Mouse (Mus musculus): Measurements from ENCODE around the gene Hsf2bp. TPM values are rescaled to one million over a fixed set of nuclear protein-coding genes. Genes with fewer than 3 reads are reported as not detected.
A peak's percentile ranks its signal among the peaks of the same experiment; 100 is the strongest.

The Hsf2bp gene
- 0.76 and 1.2 TPM in 2 replicates for total RNA-seq (2021)
- long read RNA-seq, result 0 reads

DNA sequence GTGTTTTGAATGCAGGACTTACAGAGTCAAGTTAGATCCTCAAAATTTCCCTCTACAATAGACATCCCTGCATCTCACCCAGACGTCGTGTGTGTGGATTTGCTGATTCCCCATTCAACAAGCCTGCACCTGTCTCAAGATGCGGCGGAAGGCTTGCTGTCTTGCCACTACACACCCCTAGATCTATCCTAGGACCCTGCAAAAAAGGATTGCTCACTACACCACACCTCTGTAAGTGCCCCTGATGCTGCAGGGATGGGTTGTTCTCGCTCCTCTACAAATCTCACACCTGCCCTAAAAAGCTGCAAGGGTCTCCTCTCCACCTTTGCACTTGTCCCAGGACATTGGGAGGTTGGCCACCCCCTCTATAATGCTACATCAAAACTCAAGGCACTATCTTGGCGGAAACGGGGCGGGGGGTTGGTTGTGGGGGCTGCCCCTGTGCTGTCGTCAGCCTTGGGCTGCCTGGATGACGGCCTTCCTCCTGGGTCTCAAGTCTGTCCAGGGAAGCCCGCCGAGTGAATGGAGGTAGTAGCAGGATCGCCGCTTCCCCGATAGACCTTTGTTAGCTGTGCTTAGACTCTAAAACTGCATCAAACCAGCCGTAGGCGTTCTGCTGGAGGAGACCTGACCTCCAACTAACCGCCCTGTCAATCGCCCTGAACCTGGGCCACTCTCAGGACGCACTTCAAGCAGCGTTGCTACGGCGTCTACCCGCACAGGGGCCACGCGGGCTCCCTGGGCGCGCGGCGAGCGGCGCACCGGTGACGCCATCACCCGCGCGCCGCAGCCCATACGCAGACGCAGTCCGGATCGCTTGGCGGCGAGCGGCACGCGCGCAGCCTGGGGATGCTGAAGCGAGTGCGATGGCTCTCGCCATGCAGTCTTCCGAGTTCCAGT, at the start of gene Hsf2bp, which contains the start of gene Rrp1b:
TSS of gene Hsf2bp (minus strand) at position 741 of the 900 bp plus-strand sequence.
TSS of gene Rrp1b (plus strand) at position 492 of the 900 bp plus-strand sequence.
- DNase-seq, result peak; percentile 82

DNA sequence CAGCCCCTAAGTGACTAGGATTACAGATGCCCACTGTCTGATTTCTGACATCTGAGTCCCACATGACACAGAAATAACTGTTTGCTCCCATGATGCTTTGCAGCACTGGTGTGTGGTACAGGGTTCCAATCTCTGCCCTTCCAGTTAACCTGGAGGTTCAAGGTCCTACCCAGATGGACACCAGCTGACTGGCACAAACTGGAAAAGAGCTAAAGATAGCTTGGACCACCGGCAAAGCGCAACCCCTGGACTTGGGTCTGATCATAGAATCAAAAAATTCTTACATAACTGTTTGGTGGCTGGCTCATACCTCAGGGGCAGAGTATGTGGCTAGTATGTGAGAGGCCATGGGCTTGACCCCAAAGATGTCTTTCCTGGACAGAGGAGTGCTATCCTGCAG, 47.2 kb upstream of the Hsf2bp start:
- no peak for DNase-seq

DNA sequence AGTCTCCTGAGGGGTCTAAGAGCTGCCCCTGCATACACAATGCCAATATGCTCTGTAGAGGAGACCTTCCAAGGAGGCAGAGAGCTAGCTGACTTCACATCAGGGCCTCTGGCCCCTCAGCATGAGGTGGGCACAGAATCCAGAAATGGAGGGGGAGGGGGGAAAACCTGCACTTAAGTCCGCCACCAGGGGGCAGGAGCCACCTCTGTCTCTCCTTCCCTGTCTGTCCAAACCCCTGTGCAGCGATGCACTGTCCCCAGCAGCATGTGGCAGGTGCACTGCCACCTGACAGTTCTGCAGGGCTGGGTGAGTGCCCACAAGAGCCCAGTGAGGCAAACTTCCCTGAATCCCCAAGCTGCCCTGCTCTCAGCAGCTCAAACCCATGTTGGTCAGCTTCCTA, 39.0 kb upstream of the Hsf2bp start:
- peak; percentile 62 for DNase-seq

GRCm38 (mm10) chr17:32074658-32075057, 38.5 kb upstream of the Hsf2bp start:
- no peak for DNase-seq

DNA sequence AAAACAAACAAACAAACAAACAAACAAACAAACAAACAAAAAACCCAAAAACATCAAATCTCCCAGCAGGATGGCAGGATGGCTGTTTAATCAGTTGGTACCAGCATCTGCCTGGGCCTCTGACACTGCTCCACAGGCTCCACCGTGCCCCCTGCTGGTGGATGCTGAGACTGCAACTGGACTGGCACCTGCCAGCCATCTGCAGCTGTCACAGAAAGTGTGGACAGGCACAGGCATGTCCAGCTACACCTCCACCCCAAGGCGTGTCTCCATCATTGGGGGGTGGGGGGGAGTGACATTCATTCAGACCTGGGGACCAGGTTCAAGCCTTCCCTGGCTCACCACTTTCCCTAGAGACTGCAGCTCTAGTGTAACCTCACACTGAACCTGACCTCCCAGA, 37.2 kb upstream of the Hsf2bp start:
- DNase-seq, result peak; percentile 92

- DNase-seq, result no peak
These were observed 32.7 kb upstream of the Hsf2bp start for GRCm38 (mm10) chr17:32068810-32069209.

- peak; percentile 42 for DNase-seq
These were observed 32.2 kb upstream of the Hsf2bp start for GRCm38 (mm10) chr17:32068381-32068780.

DNA sequence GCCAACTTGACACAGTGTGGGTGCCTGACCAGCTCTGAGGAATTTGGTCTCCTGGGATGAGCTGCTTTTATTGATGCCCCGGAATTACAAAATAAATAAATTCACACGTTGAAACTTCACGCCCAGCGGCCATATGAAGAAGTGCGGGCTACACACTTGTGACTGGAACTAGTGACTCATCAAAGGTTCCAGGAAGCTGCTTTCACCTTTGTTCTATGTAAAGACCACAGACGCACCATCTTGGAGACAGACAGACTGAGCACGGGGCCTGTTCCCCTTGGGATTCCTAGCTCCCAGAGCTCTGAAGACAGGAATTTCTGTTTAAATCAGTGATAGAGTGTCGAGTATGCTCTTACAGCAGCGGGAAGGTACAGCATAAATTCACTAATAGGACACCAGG, 31.4 kb upstream of the Hsf2bp start:
- no peak for DNase-seq

DNA sequence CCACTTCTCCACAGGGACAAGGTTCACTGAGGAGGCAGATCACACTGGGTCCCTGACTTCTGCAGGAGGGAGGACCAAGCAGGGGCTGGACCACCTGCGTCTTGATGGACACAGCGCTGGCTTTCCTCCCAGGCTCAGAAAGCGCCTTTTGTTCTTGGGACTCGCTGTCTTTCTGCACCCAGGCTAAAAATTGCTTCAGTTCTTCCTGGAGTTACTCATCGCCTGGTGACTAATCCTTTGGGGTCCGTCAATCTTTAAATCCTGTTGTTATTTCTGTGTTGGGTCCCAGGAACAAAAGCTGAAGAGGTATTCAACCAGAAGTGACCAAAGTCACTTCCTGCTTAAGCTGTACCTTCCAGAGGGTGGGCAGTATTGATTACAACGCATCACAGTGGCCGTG, 28.6 kb upstream of the Hsf2bp start:
- peak; percentile 26 for DNase-seq

DNA sequence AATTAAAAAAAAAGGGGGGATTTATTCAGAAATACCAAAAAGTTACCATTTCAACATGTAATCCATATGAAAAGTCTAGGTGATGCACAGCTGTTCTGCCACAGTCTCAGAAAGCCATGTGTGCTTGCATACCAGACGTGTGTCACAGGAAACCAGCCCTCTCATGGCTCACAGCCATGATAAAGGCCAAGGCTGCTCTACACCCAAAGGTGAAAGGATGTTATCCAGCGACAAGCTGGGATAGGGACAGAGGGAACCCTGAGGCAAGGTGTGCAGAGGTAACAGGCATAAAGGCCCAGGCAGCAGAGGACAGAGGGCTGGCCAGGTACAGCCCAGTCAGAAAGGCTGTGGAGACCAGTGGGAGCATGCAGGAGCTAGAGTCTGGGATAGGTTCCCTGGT, 27.5 kb upstream of the Hsf2bp start:
- DNase-seq, result no peak

DNA sequence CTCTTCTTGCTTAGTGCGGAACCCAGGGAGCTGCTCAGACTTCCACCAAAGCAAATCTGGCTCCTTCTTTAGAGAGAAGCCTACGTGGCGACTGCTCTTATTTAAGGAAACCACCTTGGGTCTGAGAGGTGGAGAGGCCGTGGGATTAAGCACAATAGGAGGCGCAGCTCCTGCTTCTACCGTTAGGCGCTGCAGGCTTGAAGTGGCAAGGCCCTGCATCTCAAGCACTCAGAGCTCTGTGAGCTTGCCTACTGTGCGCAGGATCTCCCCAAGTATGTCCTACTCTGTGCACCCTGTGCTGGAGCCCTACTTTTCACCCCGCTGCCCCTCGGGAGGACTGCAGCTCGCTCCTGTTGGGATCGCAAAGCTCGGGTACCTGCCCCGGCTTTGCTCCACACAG, 25.1 kb upstream of the Hsf2bp start:
- DNase-seq, result no peak

DNA sequence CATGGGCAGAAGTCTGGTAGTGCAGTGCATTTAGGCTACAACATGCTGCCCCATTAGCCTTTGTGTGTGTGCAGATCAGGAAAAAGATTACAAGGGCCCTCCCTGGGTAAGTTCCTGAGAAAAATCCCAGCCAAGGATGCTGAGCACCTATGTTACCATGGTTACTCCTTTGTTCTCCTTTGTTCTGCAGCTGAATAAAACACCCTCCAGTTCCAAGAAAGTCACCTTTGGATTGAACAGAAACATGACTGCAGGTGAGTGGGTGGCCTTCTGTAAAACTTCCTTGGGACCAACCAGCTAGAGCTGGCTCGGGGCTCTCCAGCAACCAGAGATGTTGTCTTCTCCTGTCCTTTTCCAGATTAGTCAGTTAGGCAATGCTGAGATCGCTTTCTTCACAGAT, 22.9 kb upstream of the Hsf2bp start:
- no peak for DNase-seq

- no peak for DNase-seq
These were observed 21.7 kb upstream of the Hsf2bp start for GRCm38 (mm10) chr17:32057843-32058242.

DNA sequence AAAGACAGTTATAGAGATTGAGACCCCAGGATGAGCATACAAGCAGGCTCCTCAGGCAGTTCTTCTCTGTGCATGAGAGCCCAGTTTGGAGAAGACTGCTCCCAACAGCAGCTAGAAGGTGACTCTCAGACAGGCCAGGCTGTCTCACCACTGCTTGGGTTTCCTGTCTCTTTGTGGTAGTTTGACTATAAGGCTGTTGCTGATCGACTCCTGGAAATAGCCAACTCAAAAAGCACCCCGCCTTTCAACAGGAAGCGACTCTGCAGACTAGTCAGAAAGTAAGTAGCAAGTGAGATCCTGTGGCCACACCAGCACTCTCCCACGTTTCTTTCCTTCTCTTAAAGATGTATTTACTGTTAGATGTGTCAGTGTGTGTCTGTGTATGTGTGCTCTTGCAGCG, 17.5 kb upstream of the Hsf2bp start:
- DNase-seq, result no peak

DNA sequence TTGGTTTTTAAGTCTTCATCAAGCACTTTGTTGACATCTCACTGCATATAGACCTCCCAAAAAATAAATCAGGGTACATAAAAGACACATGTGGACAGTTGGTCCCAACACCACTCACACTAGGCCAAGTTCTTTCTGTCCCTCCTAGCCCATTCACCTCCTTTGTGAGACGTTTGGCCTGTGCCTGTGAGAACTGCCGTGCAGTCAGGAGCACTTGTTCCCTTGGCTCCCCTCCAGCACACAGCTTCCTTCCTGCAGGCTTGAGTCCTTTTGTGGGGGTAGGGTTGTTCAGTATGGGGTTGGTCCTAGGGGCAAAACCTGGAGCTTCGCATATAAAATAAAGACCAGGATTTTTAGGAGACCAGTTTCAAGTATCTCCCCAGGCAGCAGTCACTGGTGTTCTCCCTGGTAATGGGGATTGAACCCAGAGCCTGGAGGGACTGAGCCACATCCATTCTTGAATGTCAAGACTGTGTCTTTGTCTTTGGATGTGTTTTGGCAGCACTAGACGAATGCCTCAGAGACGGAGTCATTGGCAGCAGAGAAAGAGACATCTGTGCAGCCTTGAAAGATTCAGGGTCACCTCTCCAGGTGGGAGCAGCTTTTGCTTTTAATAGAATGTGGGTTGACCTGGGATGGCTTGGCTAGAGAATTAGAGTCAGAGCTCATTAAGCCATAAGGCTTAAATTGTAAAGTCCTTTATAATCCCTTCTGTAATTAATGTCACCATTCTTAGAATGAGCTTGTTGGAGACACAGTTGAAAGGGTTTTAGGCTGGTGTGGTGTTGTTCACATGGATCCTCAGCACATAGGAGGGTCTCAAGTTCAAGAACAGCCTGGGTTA, 16.3 kb upstream of the Hsf2bp start:
- no peak for DNase-seq

GRCm38 (mm10) chr17:32050609-32051008, 14.5 kb upstream of the Hsf2bp start:
- DNase-seq, result no peak

GRCm38 (mm10) chr17:32049914-32050313, 13.8 kb upstream of the Hsf2bp start:
- no peak for DNase-seq

DNA sequence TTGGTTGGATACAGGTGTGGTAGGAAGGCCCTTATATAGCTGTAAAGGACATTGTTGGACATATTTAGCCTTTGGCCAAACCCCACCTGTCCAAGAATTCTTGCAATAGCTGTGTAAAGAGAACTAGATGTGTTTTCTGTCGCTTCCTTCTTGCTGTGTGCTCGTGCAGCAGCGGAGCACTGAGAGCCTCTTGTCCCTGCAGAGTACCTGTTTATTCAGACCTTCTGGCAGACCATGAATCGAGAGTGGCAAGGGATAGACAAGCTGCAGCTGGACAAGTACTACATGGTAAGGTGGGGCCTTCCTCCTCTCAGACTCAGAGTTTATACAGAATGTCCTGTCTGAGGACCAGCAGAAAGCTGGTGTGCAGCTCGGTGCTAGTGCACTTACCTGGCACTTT, 12.2 kb upstream of the Hsf2bp start:
- DNase-seq, result no peak

- DNase-seq, result no peak
These were observed 10.4 kb upstream of the Hsf2bp start for GRCm38 (mm10) chr17:32046541-32046940.

DNA sequence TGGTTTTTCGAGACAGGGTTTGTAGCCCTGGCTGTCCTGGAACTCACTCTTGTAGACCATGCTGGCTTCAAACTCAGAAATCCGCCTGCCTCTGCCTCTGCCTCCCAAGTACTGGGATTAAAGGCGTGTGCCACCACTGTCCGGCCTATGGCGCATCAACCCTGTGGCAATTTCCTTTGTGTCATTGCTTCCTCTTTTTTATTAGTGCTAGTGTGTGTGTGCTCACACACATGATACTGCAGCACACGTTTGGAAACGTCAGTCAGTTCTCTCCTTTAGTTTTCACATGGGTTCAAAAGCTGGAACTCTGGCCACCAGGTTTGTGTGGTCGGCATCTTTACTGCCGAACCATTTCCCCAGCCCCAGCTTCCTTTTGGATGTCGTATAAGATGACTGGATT, 4.1 kb upstream of the Hsf2bp start:
- DNase-seq, result no peak

GRCm38 (mm10) chr17:32036509-32037438, 625 bp upstream of the Hsf2bp start:
- no peak for DNase-seq

DNA sequence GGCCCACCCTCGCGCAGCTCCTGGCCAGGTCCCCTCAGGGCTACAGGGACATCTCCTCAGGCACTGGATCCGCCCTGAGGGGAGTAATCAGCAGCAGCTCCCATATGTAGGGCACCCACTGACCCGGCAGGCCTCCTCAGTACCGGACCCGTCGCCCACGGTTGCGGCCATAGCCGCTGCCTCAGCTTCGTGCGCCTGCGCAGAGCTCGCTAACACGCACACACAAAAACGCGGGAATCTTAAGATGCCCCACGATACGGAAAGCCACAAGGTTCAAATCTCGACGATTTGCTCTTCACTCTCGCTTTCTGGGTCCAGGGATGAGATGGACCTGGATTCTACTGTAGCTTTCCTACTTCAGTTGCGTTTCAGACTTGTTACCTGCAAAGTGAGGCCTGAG, 1.8 kb downstream of the Hsf2bp start:
- no peak for DNase-seq

Data from adrenal gland, postnatal 25 days (tissue).